Mouse (Mus musculus): ENCODE results near the gene Slc32a1.

DNA sequence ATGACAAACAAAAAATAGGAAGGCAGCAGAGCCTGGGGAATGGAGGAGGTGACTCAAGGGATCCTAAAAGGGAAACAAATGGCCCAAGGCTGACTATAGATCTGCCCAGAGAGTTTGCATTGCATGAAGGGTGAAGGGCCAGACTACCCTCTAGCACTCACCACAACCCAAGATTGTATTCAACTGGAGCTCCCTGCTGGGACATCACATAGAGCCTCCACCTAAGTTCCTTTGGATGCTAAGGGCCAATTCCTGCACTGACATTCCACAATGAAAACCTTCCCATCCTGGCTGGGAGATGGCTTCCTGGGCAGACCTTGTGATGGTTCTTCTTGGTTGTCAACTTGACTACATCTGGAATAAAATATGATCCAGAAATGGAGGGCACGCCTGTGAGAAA is 9.2 kb upstream of the Slc32a1 start:
- no peak for TF ChIP-seq POLR2A (IDR thresholded peaks at IDR 0.05; ENCODE audit: low read depth, low read length)
- no peak for TF ChIP-seq CTCF (IDR thresholded peaks at IDR 0.05; ENCODE audit: extremely low read depth, insufficient read depth, insufficient read length, insufficient replicate concordance)
